Mouse (Mus musculus) cerebellum, adult 18-20 months (tissue): ENCODE results near the gene Hs3st6.
A peak's percentile ranks its signal among the peaks of the same experiment; 100 is the strongest.

ENCODE experiments used
- DNase-seq, 2 experiments: peaks; one replicate each; pipeline ENCODE4 v3.0.0; 2021

Hs3st6 gene

DNA sequence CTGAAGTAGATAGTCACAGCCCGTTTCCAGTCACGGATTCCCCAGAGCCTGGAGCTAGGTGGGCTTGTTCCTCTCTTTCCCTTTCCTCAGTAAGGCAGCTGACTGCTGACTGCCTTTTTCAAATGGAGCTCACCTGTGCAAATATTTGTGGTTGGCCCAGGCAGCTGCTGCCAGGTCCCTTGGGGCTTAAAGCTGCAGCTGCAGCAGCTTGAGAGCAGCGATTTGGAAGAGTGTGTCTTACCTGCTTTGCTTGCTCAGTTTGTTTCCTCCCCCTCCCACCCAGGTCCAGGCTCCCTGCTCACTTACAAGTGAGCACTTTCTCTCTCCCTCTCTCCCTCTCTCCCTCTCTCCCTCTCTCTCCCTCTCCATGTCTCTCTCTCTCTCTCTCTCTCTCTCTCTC lies 16.4 kb downstream of the Hs3st6 start:
- DNase-seq: no peak

DNA sequence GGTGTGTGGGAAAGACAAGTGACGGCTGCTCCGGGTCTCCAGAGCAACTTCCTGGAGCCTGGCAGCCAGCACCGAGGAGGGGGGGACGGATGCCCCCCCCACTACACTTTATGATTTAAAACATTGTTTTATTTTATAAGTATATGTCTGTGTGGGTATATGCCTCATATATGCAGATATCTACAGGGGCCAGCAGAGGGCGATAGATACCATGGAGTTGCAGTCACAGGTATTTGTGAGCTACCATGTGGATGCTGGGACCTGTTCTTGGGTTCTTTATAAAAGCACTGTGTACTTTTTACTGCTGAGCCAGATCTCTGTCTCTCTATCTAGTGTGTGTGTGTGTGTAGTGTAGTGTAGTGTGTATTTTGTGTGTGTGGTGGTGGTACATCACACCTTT lies 20.5 kb downstream of the Hs3st6 start:
- DNase-seq: no peak

DNA sequence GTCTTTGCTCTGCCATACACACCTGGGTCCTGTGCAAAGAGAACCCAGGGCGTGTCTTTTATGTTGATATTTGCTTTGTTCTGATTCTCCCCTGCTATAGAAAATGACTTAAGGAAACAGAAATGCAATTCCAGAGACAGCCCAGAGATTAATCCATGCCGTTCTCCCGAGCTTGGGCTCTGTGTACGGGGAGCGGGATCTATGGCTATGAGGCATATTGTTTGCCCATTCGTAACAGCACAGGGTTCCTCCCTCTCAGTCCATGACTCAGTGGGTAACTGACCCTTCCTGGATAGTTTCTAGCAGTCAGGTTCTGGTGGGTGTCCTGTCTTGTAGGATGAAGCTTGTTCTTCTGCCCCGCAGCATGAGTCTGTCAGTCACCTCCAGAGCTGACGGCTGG lies 22.4 kb downstream of the Hs3st6 start:
- DNase-seq: no peak

DNA sequence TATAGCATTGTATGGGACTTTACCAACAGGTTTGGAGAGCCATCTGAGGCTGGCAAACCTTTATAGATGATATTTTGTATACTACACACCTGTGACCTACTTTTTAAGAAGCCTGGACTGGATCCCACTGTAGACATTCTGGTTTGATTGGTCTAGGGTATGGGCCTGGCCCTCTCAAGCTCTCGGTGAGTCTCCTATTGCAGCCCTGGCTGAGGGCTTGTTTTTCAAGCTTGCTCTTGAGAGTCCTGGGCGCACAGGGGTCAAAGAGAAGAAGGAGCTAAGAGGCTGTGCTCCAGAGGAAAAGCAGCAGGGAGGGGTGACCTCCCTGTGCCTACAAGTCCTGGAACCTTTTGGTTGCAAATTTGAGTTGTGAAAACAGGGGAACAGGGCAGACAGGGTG lies 24.3 kb downstream of the Hs3st6 start:
- DNase-seq: no peak

DNA sequence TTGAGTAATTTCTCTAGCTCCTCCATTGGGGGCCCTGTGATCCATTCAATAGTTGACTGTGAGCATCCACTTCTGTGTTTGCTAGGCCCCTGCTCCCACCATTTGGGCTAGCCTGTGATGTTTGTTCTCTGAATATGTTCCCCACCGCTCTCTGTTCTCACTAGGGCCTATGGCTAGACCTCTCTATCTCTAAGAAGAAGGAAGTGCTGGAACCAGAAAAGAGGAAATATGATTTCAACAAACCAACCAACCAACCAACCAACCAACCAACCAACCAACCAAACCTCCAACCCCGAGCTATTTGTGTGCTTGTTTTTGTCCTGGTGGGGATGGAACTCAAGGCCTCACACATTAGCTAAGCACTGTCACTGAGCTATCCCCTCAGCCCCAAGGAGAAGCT lies 28.0 kb downstream of the Hs3st6 start:
- DNase-seq: no peak

DNA sequence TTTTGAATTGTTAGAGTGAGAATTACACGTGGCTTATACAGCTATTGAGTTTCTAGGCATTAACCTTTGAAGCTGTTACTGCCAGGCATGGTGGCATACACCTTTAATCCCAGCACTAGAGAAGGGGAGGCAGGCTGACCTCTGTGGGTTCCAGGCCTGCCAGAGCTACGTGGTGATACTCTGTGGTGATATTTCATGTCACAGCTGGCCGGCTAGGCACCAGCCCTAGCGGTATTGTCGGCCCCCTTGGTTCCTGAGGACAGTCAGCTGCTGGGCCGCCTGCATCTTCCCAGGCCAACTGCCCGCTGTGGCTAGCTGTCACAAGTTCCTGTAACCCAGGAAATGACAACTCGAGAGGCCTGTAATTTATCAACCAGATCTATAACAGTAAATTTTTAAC lies 39.4 kb downstream of the Hs3st6 start:
- no peak for DNase-seq

DNA sequence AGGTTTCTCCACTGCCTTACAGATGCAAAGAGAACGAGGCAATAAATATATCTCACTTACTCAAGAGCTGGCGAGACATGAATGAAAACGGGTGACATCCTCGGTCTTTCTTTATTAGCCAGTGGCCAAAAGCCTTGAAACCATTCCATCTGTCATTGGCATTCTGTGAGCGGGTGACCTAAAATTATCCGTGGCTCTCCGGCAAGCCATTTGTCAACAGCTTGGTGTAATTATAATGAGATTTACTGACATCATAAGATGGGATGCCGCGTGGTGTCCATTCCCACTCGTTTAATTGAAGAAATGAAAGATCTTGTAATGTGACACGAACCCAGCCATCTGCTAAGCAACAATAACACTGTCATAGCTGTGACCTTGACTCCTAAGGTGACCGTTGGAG lies 42.0 kb downstream of the Hs3st6 start:
- DNase-seq: peak; percentile 4 to 7

DNA sequence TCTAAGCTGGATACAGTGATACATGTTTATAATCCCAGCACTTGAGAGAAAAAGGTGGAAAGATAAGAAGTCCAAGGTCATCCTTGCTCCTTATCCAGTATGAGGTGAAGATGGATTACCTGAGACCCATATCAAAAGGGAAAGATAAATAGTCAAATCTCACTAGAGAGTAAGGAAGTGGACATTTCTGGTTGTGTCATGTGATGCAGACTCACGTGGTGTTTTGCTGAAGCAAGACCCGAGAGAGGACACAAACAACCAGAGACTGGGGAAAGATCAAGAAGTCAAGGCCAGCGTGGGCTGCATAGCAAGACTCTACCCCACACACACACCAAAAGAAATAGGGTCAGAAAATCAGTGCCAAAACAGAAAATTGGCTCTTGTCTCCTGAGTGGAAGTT lies 44.2 kb downstream of the Hs3st6 start:
- no peak for DNase-seq

DNA sequence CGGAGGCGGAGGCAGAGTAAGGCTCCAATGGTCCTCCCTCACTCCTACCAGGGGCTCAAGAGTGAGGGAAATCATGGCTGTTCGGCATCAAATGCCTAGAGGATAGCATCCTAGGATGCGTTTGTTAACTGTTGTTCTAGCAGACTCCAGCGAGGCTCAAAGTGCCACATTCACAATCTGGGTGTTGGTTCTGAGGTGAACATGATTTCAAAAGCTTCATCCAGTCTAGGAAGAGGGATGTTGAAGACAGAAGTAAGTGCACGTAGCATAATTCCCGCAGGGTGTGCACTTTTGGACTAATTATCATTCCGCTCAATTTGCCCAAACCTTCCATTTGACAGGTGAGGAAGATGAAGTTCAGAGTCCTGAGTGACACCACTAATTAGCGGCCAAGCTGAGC lies 45.4 kb downstream of the Hs3st6 start:
- DNase-seq: no peak

DNA sequence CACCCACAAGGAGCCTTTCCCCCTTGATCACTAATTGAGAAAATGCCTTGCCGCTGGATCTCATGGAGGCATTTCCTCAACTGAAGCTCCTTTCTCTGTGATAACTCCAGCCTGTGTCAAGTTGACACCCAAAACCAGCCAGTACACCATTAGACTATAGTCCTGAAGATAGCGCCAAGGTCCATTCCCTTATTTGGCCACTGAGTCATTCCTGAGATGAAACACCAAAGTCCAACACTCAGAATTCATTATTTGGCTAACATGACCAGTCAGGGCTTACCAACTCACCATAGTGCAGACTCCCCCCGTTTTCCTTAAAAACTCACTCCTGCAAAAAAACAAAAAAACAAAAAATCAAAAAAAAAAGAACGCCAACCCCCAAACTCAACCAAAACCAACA lies 46.7 kb downstream of the Hs3st6 start:
- DNase-seq: no peak

DNA sequence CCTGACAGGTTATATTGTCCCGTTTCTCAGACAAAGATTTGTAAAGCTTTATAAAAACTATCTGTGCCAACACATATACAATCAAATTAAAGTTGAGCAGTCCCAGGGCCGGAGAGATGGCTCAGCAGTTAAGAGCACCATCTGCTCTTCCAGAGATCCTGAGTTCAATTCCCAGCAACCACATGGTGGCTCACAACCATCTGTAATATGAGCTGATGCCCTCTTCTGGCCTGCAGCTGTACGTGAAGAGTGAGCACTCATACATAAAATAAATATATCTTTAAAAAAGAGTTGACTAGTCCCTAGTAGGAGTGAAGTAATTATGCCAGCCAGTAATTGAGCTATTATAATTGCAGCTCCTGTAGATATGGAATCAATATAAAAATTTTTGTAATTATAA lies 47.7 kb downstream of the Hs3st6 start:
- no peak for DNase-seq

DNA sequence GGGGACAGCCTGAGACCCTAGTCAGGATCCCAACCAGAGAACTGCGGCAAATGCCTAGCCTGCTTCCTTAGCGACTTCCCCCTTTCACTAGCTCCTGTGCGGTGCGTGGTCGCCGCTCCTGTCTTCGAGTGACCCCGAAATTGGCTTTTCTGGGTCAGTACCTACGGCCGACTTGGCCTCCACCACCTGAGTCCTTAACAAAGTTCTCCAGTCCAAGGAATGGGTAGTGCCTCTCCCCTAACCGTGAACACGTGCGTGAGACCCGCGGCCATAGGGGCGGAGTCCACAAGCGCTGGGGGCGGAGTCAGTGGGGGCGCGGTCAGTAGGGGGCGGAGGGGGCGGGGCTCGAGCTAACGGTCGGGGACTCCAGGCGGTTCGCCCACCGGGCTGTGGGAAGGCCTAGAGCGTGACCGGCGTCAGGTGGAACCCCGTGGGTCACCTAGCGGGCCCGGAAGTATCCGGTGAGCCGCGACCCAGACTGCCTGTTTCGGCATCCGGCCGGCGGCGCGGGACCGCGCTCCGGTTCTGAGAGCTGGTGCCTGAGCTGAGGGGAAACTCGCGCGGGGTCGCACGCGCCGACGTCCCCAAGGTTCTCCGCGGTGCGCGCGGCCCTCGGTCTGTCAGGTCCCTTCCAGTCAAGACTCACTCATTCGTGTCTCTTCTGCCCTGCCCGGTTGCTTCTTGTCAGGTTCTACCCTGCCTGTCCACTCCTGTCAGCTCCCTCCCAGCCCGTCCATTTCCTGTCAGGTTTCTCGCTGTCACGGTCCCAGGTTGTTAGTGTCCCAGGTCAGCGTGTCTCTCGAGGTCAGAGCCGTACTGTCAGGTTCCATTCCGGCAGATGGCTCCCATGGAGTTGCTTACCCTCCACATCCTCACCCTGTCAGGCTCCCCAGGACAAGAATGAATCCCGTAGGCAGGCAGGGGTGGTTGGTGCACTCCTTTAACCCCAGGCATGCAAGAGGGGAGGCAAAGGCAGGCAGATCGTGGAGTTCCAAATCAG lies 51.5 kb downstream of the Hs3st6 start, which contains the start of gene Meiob:
Gene Meiob (plus strand): TSS at position 338 of the 1,000 bp plus-strand sequence.
- DNase-seq: peak; percentile 28 to 31
